Mouse (Mus musculus) adrenal gland, postnatal 36 days (tissue): ENCODE measurements around the gene Hecw1. TPM values are rescaled to one million over a fixed set of nuclear protein-coding genes. Genes with fewer than 3 reads are reported as not detected.
"Not testable (repeated sequence)": the region's sequence is repeated elsewhere in the genome, so short reads cannot be mapped to it uniquely, and the experiment has no call there.

Experiments used
- DNase-seq, 2 experiments: peaks; one replicate each; pipeline ENCODE4 v3.0.0; 2021; ENCODE audit warnings: mixed read lengths in 1 of 2
- total RNA-seq, 2 experiments: library from RNA; stranded (reverse); gene quantifications; 2 replicates each; pipeline ENCODE4 v1.2.3; 2021

Gene Hecw1
- total RNA-seq, 2 experiments from 2014 or later, result 0.03 TPM; not detected in 1

DNA sequence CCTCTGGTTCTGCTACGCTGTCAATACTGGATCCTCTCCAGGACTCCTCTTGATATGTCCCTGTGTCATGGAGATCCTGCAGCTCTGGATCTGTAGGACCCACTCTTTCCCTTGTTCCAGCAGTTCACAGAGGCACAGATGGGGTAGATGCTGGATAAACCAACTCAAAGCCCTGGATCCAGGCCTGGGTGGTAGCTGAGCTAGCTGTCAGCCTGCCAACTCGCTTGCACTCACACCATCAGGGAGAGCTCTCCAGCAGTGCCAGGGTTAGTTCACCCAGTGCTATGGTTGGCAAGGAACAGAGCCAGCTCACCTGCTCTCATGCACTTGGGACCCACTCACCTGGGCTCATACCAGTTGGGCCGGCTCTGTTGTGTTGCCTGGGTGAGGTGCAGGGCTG is 157.5 kb downstream of the Hecw1 start:
- DNase-seq, result no peak

DNA sequence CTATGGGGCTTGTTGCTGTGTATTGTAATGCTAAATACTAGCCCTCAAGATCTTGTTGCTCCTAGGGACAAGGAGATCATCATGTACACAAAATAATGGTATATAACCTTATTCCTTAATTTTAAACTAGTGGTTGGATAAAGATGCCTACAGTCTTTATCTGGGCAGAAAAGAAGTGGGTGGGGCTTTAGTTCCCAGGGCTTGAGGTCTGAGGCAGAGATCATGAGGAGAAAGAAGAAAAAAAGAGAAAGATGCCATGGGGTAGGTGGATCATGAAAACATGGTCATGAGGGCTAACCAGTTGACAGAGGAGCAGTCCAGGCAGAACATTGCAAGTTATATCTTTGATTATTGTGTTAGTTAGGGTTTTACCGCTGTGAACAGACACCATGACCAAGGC is 195.8 kb downstream of the Hecw1 start:
- no peak for DNase-seq

DNA sequence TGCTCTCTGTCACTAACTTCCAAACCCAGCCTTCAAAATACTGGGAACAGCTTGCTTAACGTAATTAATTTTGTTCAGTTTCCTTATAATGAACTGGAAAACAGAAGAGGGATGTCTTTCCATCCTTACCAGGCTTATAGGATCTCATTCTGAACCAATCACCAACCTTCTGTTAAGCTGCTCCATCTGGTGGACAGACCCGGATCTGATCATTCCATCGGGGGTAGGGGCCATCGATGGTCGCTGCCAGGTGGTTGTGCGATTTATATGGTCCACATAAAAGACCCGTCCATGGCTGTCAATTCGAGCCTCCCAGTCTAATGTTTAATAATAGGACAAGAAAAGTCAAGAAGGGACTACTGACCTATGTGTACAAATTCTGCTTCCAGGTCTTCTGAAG is 216.4 kb downstream of the Hecw1 start:
- peak in 1 of 2 experiments; percentile 6 for DNase-seq

DNA sequence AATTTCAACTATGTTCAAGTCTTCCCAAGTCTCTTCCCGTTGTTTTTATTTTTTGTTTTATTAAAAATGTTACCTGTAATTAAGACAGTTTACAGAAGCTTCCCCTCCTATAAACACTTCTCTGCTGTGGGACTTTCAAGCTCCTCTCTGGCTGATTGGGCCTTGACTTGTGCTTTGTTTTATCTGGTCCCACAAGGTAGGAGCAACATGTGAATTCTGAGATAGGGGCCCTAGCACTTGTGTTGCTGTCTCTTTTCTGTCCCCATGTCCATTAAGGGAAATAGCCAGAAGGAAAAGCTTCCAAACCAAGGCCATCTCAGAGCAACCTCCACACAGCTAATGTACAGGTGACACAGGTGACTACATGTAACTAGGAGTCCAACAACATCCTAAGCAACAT is 218.9 kb downstream of the Hecw1 start:
- no peak for DNase-seq

DNA sequence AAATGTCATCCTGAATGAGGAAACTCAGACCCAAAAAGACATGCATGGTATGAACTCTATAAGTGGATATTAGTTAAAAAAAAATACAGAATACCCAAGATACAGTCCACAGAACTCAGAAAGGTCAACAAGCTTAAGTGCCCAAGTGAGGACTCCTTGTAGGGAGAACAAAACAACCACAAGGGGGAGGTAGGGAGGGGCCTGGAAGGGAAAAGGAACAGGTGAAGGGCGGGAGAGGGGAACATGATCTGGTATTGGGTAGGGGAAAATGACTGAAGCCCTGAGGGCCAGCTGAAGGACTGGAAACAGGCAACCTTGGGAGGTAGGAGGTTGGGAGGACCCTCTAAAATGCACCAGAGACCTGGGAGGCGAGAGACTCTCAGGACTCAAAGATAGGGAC is 220.1 kb downstream of the Hecw1 start:
- no peak for DNase-seq

DNA sequence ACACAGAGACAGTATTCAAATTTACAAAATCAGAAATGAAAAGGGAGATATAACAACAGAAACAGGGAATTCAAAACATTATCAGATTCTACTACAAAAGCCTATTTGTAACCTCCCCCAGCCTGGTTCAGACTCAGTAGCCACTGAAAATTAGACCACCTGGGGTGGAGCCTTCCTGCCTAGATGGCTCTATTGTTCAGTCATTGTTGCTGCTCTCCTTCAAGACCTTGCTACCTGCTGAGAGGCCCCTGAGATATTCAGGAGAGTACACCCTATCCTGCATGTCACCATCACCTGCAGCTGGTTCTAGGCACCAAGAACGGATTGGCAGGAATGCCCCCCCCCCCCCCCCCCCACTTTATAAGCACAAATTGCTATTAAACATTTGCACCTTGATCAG is 233.0 kb downstream of the Hecw1 start:
- no peak for DNase-seq

DNA sequence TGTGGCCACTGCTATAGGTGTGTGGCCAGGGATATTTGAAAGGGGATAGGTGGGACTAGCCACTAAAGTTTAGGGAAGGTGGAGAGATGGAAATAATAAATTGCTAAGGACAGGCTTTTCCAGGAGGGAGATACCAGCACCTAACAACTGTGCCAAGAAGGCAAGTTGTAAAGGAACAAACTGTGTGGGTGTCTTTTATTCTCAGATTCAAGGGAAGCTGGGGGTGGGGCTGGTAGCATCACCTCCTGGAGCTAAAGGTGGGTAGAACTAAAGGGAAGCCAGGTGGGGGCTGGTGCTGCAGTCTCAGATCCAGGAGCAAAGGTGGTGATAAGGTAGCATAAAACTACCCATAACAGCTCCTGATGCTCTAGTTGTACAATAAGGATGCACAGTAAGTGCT is 251.6 kb downstream of the Hecw1 start:
- no peak for DNase-seq

DNA sequence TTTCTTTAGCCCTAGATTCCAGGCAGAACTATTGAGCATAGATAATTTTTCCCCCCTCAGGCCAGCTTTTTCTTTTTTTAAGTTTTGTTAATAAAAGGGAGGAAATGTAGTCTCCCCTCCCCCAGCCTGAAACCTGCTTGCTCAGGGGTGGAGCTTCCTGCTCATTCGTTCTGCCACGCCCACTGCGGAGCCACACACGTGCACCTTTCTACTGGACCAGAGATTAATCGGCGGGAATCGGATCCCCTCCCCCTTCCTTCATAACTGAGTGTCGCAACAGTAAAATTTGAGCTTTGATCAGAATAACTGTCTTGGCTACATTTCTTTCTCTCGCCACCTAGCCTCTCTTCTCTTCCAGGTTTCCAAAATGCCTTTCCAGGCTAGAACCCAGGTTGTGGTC is 262.1 kb downstream of the Hecw1 start:
- not testable (repeated sequence) for DNase-seq

DNA sequence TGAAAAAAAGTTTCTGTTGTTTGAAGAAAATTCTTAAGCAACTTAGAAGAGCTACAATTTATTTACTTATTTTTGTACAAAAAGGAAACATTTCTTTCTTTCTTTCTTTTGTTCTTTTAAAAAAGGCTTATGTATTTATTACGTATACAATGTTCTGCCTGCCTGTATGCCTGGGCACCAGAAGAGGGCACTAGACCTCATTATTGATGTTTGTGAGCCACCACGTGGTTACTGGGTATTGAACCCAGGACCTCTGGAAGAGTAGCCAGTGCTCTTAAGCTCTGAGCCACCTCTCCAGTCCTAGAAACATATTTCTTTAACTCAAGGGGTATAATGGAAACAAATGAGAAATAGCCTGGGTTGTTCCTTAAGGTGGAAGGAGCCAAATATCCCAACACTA is 277.1 kb downstream of the Hecw1 start:
- DNase-seq, result no peak

DNA sequence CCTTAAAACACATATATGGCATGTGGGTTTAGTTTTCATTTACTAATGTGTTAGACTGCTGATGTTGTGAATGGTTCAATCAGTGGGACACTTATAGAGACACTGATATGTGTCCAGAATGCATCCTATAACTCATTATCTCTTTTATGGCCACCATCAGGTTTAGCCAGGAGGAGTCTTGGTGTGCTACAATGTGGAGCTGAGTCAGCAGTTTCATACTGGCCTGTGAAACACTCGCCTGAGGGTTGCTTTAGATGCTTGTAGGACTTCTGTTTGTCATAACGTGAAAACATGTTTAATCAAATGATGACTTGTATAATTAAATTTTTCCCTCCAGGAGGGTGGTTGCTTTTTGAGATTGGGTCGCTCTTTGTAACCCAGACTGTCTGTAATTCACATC is 343.4 kb downstream of the Hecw1 start:
- DNase-seq, result no peak

DNA sequence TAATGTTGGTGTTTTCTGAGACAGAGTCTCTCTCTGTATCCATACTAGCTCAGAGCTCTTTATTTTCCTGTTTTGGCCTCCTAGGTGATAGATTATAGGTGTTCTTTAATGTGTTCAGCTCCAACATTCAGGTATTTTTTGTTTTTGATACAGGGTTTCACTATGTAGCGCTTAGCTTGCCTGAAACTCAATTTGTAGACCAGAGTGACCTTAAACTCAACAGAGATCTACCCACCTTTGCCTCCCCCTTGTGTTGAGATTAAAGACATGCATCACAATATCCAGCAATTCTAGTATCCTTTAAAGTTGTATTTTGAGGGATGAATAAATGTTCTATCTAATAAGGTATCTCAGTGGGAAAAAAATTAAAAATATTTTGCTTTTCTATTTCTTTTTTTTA is 345.0 kb downstream of the Hecw1 start:
- peak in 1 of 2 experiments; percentile 4 for DNase-seq

Other genes with a start within 250 kb of the Hecw1 start
- gene Mrpl32, start 89.9 kb upstream of the Hecw1 start, total RNA-seq, result 10 to 100 TPM; 60.2 to 66.1 TPM
- gene Psma2, start 90.0 kb upstream of the Hecw1 start, total RNA-seq, result 100 to 1,000 TPM; 104 to 113 TPM
- 10 to 100 TPM; 19.2 to 19.5 TPM for gene AW209491, start 106.9 kb upstream of the Hecw1 start, total RNA-seq